Mouse (Mus musculus): ENCODE measurements around the gene Emc10. TPM values are rescaled to one million over a fixed set of nuclear protein-coding genes. Genes with fewer than 3 reads are reported as not detected.

Emc10 gene
- polyA plus RNA-seq, 1 experiment from 2014 or later: 140 TPM

GRCm38 (mm10) chr7:44527483-44528398, 31.4 kb upstream of the Emc10 start:
- Histone ChIP-seq H3K4me1 (ENCODE audit: control insufficient read depth, insufficient read depth, low read length) (peaks cover 6% of the 10 kb centered on the region; the same call in 1 of the 2 replicates), H3K4me3 (ENCODE audit: low read depth, low read length) (peak overlapping the region; percentile 39), H3K27ac (replicated peaks; ENCODE audit: low read depth, low read length) (no peak overlapping the region), H3K9me3 (ENCODE audit: control insufficient read depth, low read length) (no peaks in the 10 kb centered on the region), H3K36me3 (ENCODE audit: control insufficient read depth, insufficient read depth, low read length) (0 out of 2 replicates have a peak, but pooled peaks cover 2% of the 10 kb centered on the region), H3K27me3 (replicated peaks; ENCODE audit: control insufficient read depth, insufficient read depth, low read length) (peaks cover 44% of the 10 kb centered on the region), H3K9ac (ENCODE audit: low read depth, low read length) (peak overlapping the region; percentile 58), H3K4me2 (ENCODE audit: low read depth, low read length) (peak overlapping the region; percentile 85)
- ATAC-seq (ENCODE audit: low read depth): peak; percentile 63
- peak; percentile 71 for DNase-seq (ENCODE audit: low spot score)
- WGBS: 6% methylated on average over 35 of the region's 40 CpGs

GRCm38 (mm10) chr7:44526414-44527154, 30.3 kb upstream of the Emc10 start:
- no peaks in the 10 kb centered on the region for H3K36me3 ChIP-seq (ENCODE audit: control insufficient read depth, insufficient read depth, low read length)
- 87% methylated on average over 14 of the region's 14 CpGs for WGBS
- no peak overlapping the region for H3K27ac ChIP-seq (replicated peaks; ENCODE audit: low read depth, low read length)
- ATAC-seq (ENCODE audit: low read depth): no peak
- H3K9ac ChIP-seq (ENCODE audit: low read depth, low read length): no peak overlapping the region
- H3K4me3 ChIP-seq (ENCODE audit: low read depth, low read length): no peak overlapping the region
- peaks cover 6% of the 10 kb centered on the region; the same call in 1 of the 2 replicates for H3K4me1 ChIP-seq (ENCODE audit: control insufficient read depth, insufficient read depth, low read length)
- H3K27me3 ChIP-seq (replicated peaks; ENCODE audit: control insufficient read depth, insufficient read depth, low read length): peaks cover 54% of the 10 kb centered on the region
- no peak for DNase-seq (ENCODE audit: low spot score)
- H3K4me2 ChIP-seq (ENCODE audit: low read depth, low read length): no peak overlapping the region
- no peaks in the 10 kb centered on the region for H3K9me3 ChIP-seq (ENCODE audit: control insufficient read depth, low read length)

GRCm38 (mm10) chr7:44525126-44525832, 28.9 kb upstream of the Emc10 start:
- ATAC-seq (ENCODE audit: low read depth) (peak; percentile 7; the same call in 1 of the 2 replicates), DNase-seq (ENCODE audit: low spot score) (peak; percentile 46)
- no peak overlapping the region for H3K27ac ChIP-seq (replicated peaks; ENCODE audit: low read depth, low read length)
- peaks cover 6% of the 10 kb centered on the region; the same call in 1 of the 2 replicates for H3K4me1 ChIP-seq (ENCODE audit: control insufficient read depth, insufficient read depth, low read length)
- H3K4me3 ChIP-seq (ENCODE audit: low read depth, low read length): no peak overlapping the region
- H3K4me2 ChIP-seq (ENCODE audit: low read depth, low read length): peak overlapping the region; percentile 25; the same call in 1 of the 2 replicates
- H3K36me3 ChIP-seq (ENCODE audit: control insufficient read depth, insufficient read depth, low read length): no peaks in the 10 kb centered on the region
- 0 out of 2 replicates have a peak overlapping the region, but pooled peaks have one; percentile 16 for H3K9ac ChIP-seq (ENCODE audit: low read depth, low read length)
- peaks cover 59% of the 10 kb centered on the region for H3K27me3 ChIP-seq (replicated peaks; ENCODE audit: control insufficient read depth, insufficient read depth, low read length)
- 11% methylated on average over 19 of the region's 22 CpGs for WGBS
- H3K9me3 ChIP-seq (ENCODE audit: control insufficient read depth, low read length): no peaks in the 10 kb centered on the region

GRCm38 (mm10) chr7:44524502-44524901, 28.2 kb upstream of the Emc10 start, which contains the start of gene Mybpc2:
Gene Mybpc2 (minus strand): TSS chr7:44524656.
- H3K9me3 ChIP-seq (ENCODE audit: control insufficient read depth, low read length): no peaks in the 10 kb centered on the region
- ATAC-seq (ENCODE audit: low read depth) (no peak), DNase-seq (ENCODE audit: low spot score) (no peak)
- 25% methylated on average over 12 of the region's 12 CpGs for WGBS
- H3K36me3 ChIP-seq (ENCODE audit: control insufficient read depth, insufficient read depth, low read length): no peaks in the 10 kb centered on the region
- peaks cover 59% of the 10 kb centered on the region for H3K27me3 ChIP-seq (replicated peaks; ENCODE audit: control insufficient read depth, insufficient read depth, low read length)
- no peak within 1 kb of the TSS for H3K4me3 ChIP-seq (ENCODE audit: low read depth, low read length)
- H3K9ac ChIP-seq (ENCODE audit: low read depth, low read length): 0 out of 2 replicates have a peak within 1 kb of the TSS, but pooled peaks have one; percentile 16
- H3K4me2 ChIP-seq (ENCODE audit: low read depth, low read length): peak within 1 kb of the TSS; percentile 25; the same call in 1 of the 2 replicates
- no peak within 1 kb of the TSS for H3K27ac ChIP-seq (replicated peaks; ENCODE audit: low read depth, low read length)
- peaks cover 6% of the 10 kb centered on the region; the same call in 1 of the 2 replicates for H3K4me1 ChIP-seq (ENCODE audit: control insufficient read depth, insufficient read depth, low read length)

GRCm38 (mm10) chr7:44523056-44523455, 26.7 kb upstream of the Emc10 start:
- no peak for ATAC-seq (ENCODE audit: low read depth)
- peaks cover 53% of the 10 kb centered on the region for H3K27me3 ChIP-seq (replicated peaks; ENCODE audit: control insufficient read depth, insufficient read depth, low read length)

GRCm38 (mm10) chr7:44521710-44522109, 25.4 kb upstream of the Emc10 start:
- Histone ChIP-seq H3K27me3 (replicated peaks; ENCODE audit: control insufficient read depth, insufficient read depth, low read length) (peaks cover 50% of the 10 kb centered on the region), H3K4me1 (ENCODE audit: control insufficient read depth, insufficient read depth, low read length) (0 out of 2 replicates have a peak, but pooled peaks cover 6% of the 10 kb centered on the region), H3K9me3 (ENCODE audit: control insufficient read depth, low read length) (no peaks in the 10 kb centered on the region), H3K4me2 (ENCODE audit: low read depth, low read length) (peak overlapping the region; percentile 34), H3K9ac (ENCODE audit: low read depth, low read length) (peak overlapping the region; percentile 34; the same call in 1 of the 2 replicates), H3K4me3 (ENCODE audit: low read depth, low read length) (no peak overlapping the region), H3K27ac (replicated peaks; ENCODE audit: low read depth, low read length) (no peak overlapping the region), H3K36me3 (ENCODE audit: control insufficient read depth, insufficient read depth, low read length) (no peaks in the 10 kb centered on the region)
- ATAC-seq (ENCODE audit: low read depth): peak; percentile 62; the same call in 1 of the 2 replicates
- DNase-seq (ENCODE audit: low spot score): peak; percentile 53
- 5% methylated on average over 14 of the region's 20 CpGs for WGBS

More at GRCm38 (mm10) chr7:44523056-44523455, 26.7 kb upstream of the Emc10 start:
- no peaks in the 10 kb centered on the region for H3K36me3 ChIP-seq (ENCODE audit: control insufficient read depth, insufficient read depth, low read length)
- no peak overlapping the region for H3K9ac ChIP-seq (ENCODE audit: low read depth, low read length)
- WGBS: 52% methylated on average over 2 of the region's 2 CpGs
- no peaks in the 10 kb centered on the region for H3K9me3 ChIP-seq (ENCODE audit: control insufficient read depth, low read length)
- H3K4me2 ChIP-seq (ENCODE audit: low read depth, low read length): no peak overlapping the region
- H3K4me3 ChIP-seq (ENCODE audit: low read depth, low read length): no peak overlapping the region
- DNase-seq (ENCODE audit: low spot score): no peak
- H3K27ac ChIP-seq (replicated peaks; ENCODE audit: low read depth, low read length): no peak overlapping the region
- peaks cover 6% of the 10 kb centered on the region; the same call in 1 of the 2 replicates for H3K4me1 ChIP-seq (ENCODE audit: control insufficient read depth, insufficient read depth, low read length)

- WGBS: 62% methylated on average over 3 of the region's 3 CpGs
Measured at GRCm38 (mm10) chr7:44520990-44521389, 24.7 kb upstream of the Emc10 start.

More at GRCm38 (mm10) chr7:44520990-44521389, 24.7 kb upstream of the Emc10 start:
- peaks cover 45% of the 10 kb centered on the region for H3K27me3 ChIP-seq (replicated peaks; ENCODE audit: control insufficient read depth, insufficient read depth, low read length)
- no peak overlapping the region for H3K4me2 ChIP-seq (ENCODE audit: low read depth, low read length)
- DNase-seq (ENCODE audit: low spot score) (no peak), ATAC-seq (ENCODE audit: low read depth) (no peak)
- no peaks in the 10 kb centered on the region for H3K36me3 ChIP-seq (ENCODE audit: control insufficient read depth, insufficient read depth, low read length)
- H3K9me3 ChIP-seq (ENCODE audit: control insufficient read depth, low read length): no peaks in the 10 kb centered on the region
- H3K4me1 ChIP-seq (ENCODE audit: control insufficient read depth, insufficient read depth, low read length): 0 out of 2 replicates have a peak, but pooled peaks cover 6% of the 10 kb centered on the region
- H3K4me3 ChIP-seq (ENCODE audit: low read depth, low read length): no peak overlapping the region
- no peak overlapping the region for H3K9ac ChIP-seq (ENCODE audit: low read depth, low read length)
- H3K27ac ChIP-seq (replicated peaks; ENCODE audit: low read depth, low read length): no peak overlapping the region

All from embryonic facial prominence, embryonic 14.5 days (tissue).